Mouse (Mus musculus): ENCODE measurements at regions not wholly inside any gene's neighbourhood (a gene's known extent, or its start where the extent isn't known, plus 50 kb on each side); places are given as distances from the start of the nearest gene placed in this dataset.

GRCm38 (mm10) chrX:112984668-112985067, 200.6 kb downstream of the Chm start:
- DNase-seq (ENCODE audit: low read depth): no peak

GRCm38 (mm10) chrX:112984073-112984472, 201.2 kb downstream of the Chm start:
- no peak for DNase-seq (ENCODE audit: low read depth)

- peak; percentile 46 for DNase-seq (ENCODE audit: low read depth)
These were observed 206.7 kb downstream of the Chm start for GRCm38 (mm10) chrX:112978583-112978982.

- no peak for DNase-seq (ENCODE audit: low read depth)
These were observed 221.2 kb downstream of the Chm start for GRCm38 (mm10) chrX:112964093-112964492.

GRCm38 (mm10) chrX:112949792-112950191, 235.5 kb downstream of the Chm start:
- DNase-seq (ENCODE audit: low read depth): peak; percentile 32

GRCm38 (mm10) chrX:112947521-112947920, 237.8 kb downstream of the Chm start:
- DNase-seq (ENCODE audit: low read depth): no peak

GRCm38 (mm10) chrX:112925542-112926182, 227.2 kb upstream of the Pof1b start:
- DNase-seq (ENCODE audit: low read depth): no peak

- peak; percentile 28 for DNase-seq (ENCODE audit: low read depth)
These were observed 205.4 kb upstream of the Pof1b start for GRCm38 (mm10) chrX:112903631-112904410.

GRCm38 (mm10) chrX:112886539-112886938, 188.1 kb upstream of the Pof1b start:
- DNase-seq (ENCODE audit: low read depth): no peak

All from NIH3T3 (cell line).